Mouse (Mus musculus) liver, embryonic 13.5 days (tissue): ENCODE measurements around the gene Prkar1b. TPM values are rescaled to one million over a fixed set of nuclear protein-coding genes. Genes with fewer than 3 reads are reported as not detected.

Source experiments
- ATAC-seq: fragments of 200-750 bp; cut with Nextera tagmentation; 2 replicates; pipeline ENCODE4 v1.8.0; 2017; ENCODE audit warnings: low read depth, mild to moderate bottlenecking, moderate number of reproducible peaks, moderate library complexity
- DNase-seq: peaks from one replicate; pipeline ENCODE4 v3.0.0; 2022
- H3K27ac ChIP-seq: fragments of 300-500 bp; sonication (generic); 2 replicates; pipeline ENCODE4 v1.5.1; 2015; ENCODE audit warnings: moderate library complexity, mild to moderate bottlenecking, inconsistent platforms
- H3K27me3 ChIP-seq: fragments of 300-500 bp; sonication (generic); 2 replicates; pipeline ENCODE4 v1.6.1; 2015; ENCODE audit warnings: mild to moderate bottlenecking, inconsistent platforms
- H3K36me3 ChIP-seq: fragments of 300-500 bp; sonication (generic); 2 replicates; pipeline ENCODE4 v1.6.1; 2015; ENCODE audit warnings: mild to moderate bottlenecking, inconsistent platforms
- H3K4me1 ChIP-seq: fragments of 300-500 bp; sonication (generic); replicated peaks from 2 replicates; pipeline ENCODE4 v1.6.1; 2015; ENCODE audit warnings: inconsistent platforms
- H3K4me2 ChIP-seq: fragments of 300-500 bp; sonication (generic); 2 replicates; pipeline ENCODE4 v1.6.1; 2015; ENCODE audit warnings: inconsistent platforms, mild to moderate bottlenecking, moderate library complexity
- H3K4me3 ChIP-seq: fragments of 300-500 bp; sonication (generic); replicated peaks from 2 replicates; pipeline ENCODE4 v1.5.1; 2015; ENCODE audit warnings: mild to moderate bottlenecking, inconsistent platforms
- H3K9ac ChIP-seq: fragments of 300-500 bp; sonication (generic); 2 replicates; pipeline ENCODE4 v1.6.1; 2015; ENCODE audit warnings: mild to moderate bottlenecking, inconsistent platforms
- H3K9me3 ChIP-seq: fragments of 300-500 bp; sonication (generic); replicated peaks from 2 replicates; pipeline ENCODE4 v1.6.1; 2016; ENCODE audit warnings: inconsistent platforms
- WGBS: fragments of 180-500 bp; shearing (Covaris S2); methylation state at CpG from one replicate; pipeline ENCODE4 v1.1.7; 2015; ENCODE audit not compliant: insufficient replicate concordance; 5-methylcytosine and 5-hydroxymethylcytosine counted together
- polyA plus RNA-seq: library from polyadenylated mRNA; unstranded; fragments of >200 nt; fragmentation: Nextera tagmentation; extraction: Ambion mirVana; gene quantifications from 2 replicates; pipeline ENCODE4 v1.2.1, GENCODE M21; 2015

Prkar1b gene
- polyA plus RNA-seq, 1 experiment from 2014 or later: 2.6 TPM

GRCm38 (mm10) chr5:138981921-138982320, 167.9 kb downstream of the Prkar1b start:
- H3K27me3 ChIP-seq: 0 out of 2 replicates have a peak, but pooled peaks cover 3% of the 10 kb centered on the region
- H3K27ac ChIP-seq: no peak overlapping the region
- H3K36me3 ChIP-seq: no peaks in the 10 kb centered on the region
- DNase-seq (no peak), ATAC-seq (no peak)
- 66% methylated on average over 9 of the region's 9 CpGs for WGBS
- 0 out of 2 replicates have a peak, but pooled peaks cover 8% of the 10 kb centered on the region for H3K4me1 ChIP-seq
- no peaks in the 10 kb centered on the region for H3K9me3 ChIP-seq
- no peak overlapping the region for H3K4me2 ChIP-seq
- no peak overlapping the region for H3K9ac ChIP-seq
- H3K4me3 ChIP-seq: no peak overlapping the region

- Histone ChIP-seq H3K4me1 (0 out of 2 replicates have a peak, but pooled peaks cover 8% of the 10 kb centered on the region), H3K27ac (no peak overlapping the region), H3K9me3 (no peaks in the 10 kb centered on the region), H3K9ac (no peak overlapping the region), H3K4me2 (no peak overlapping the region), H3K4me3 (no peak overlapping the region), H3K27me3 (0 out of 2 replicates have a peak, but pooled peaks cover 3% of the 10 kb centered on the region), H3K36me3 (no peaks in the 10 kb centered on the region)
- WGBS: 55% methylated on average over 9 of the region's 9 CpGs
- no peak for DNase-seq
- ATAC-seq: no peak
Measured at GRCm38 (mm10) chr5:138980608-138981007, 169.2 kb downstream of the Prkar1b start.

- 0 out of 2 replicates have a peak, but pooled peaks cover 8% of the 10 kb centered on the region for H3K4me1 ChIP-seq
- H3K36me3 ChIP-seq: no peaks in the 10 kb centered on the region
- no peak overlapping the region for H3K9ac ChIP-seq
- H3K27ac ChIP-seq: no peak overlapping the region
- no peak for ATAC-seq
- WGBS: 64% methylated on average over 8 of the region's 8 CpGs
- no peak overlapping the region for H3K4me3 ChIP-seq
- 0 out of 2 replicates have a peak, but pooled peaks cover 3% of the 10 kb centered on the region for H3K27me3 ChIP-seq
- H3K9me3 ChIP-seq: no peaks in the 10 kb centered on the region
- no peak overlapping the region for H3K4me2 ChIP-seq
- no peak for DNase-seq
Measured at GRCm38 (mm10) chr5:138979840-138980239, 170.0 kb downstream of the Prkar1b start.

- Histone ChIP-seq H3K27me3 (no peaks in the 10 kb centered on the region), H3K4me3 (no peak overlapping the region), H3K36me3 (no peaks in the 10 kb centered on the region), H3K4me2 (no peak overlapping the region), H3K27ac (no peak overlapping the region), H3K9ac (no peak overlapping the region), H3K4me1 (0 out of 2 replicates have a peak, but pooled peaks cover 8% of the 10 kb centered on the region), H3K9me3 (no peaks in the 10 kb centered on the region)
- ATAC-seq (no peak), DNase-seq (no peak)
- WGBS: 48% methylated on average over 3 of the region's 3 CpGs
Measured at GRCm38 (mm10) chr5:138977759-138978158, 172.0 kb downstream of the Prkar1b start.

GRCm38 (mm10) chr5:138974911-138975485, 174.8 kb downstream of the Prkar1b start:
- no peaks in the 10 kb centered on the region for H3K36me3 ChIP-seq
- DNase-seq (no peak), ATAC-seq (no peak)
- no peaks in the 10 kb centered on the region for H3K4me1 ChIP-seq
- H3K9ac ChIP-seq: no peak overlapping the region
- H3K27ac ChIP-seq: no peak overlapping the region
- no peak overlapping the region for H3K4me2 ChIP-seq
- H3K4me3 ChIP-seq: no peak overlapping the region
- H3K27me3 ChIP-seq: no peaks in the 10 kb centered on the region
- no peaks in the 10 kb centered on the region for H3K9me3 ChIP-seq
- WGBS: 75% methylated on average over 8 of the region's 8 CpGs

GRCm38 (mm10) chr5:138973480-138973879, 176.3 kb downstream of the Prkar1b start:
- 69% methylated on average over 6 of the region's 6 CpGs for WGBS
- Histone ChIP-seq H3K4me3 (no peak overlapping the region), H3K9me3 (no peaks in the 10 kb centered on the region), H3K4me1 (no peaks in the 10 kb centered on the region), H3K36me3 (no peaks in the 10 kb centered on the region), H3K4me2 (no peak overlapping the region), H3K9ac (no peak overlapping the region), H3K27me3 (no peaks in the 10 kb centered on the region), H3K27ac (no peak overlapping the region)
- ATAC-seq: no peak
- DNase-seq: no peak

GRCm38 (mm10) chr5:138971405-138971804, 178.4 kb downstream of the Prkar1b start:
- no peaks in the 10 kb centered on the region for H3K27me3 ChIP-seq
- H3K4me1 ChIP-seq: no peaks in the 10 kb centered on the region
- ATAC-seq: no peak
- H3K4me3 ChIP-seq: no peak overlapping the region
- H3K4me2 ChIP-seq: no peak overlapping the region
- 51% methylated on average over 9 of the region's 9 CpGs for WGBS
- no peak overlapping the region for H3K27ac ChIP-seq
- no peaks in the 10 kb centered on the region for H3K36me3 ChIP-seq
- no peak overlapping the region for H3K9ac ChIP-seq
- no peak for DNase-seq
- no peaks in the 10 kb centered on the region for H3K9me3 ChIP-seq

GRCm38 (mm10) chr5:138970056-138970490, 179.7 kb downstream of the Prkar1b start:
- 44% methylated on average over 7 of the region's 7 CpGs for WGBS
- no peak overlapping the region for H3K4me3 ChIP-seq
- no peaks in the 10 kb centered on the region for H3K36me3 ChIP-seq
- no peak overlapping the region for H3K27ac ChIP-seq
- H3K4me2 ChIP-seq: no peak overlapping the region
- no peaks in the 10 kb centered on the region for H3K9me3 ChIP-seq
- no peak overlapping the region for H3K9ac ChIP-seq
- no peak for DNase-seq
- no peak for ATAC-seq
- no peaks in the 10 kb centered on the region for H3K4me1 ChIP-seq
- H3K27me3 ChIP-seq: no peaks in the 10 kb centered on the region

Other genes starting within 250 kb of the Prkar1b start
- 2.2 and 2.3 TPM in 2 replicates for gene Pdgfa, start 152.6 kb downstream of the Prkar1b start, polyA plus RNA-seq
- gene Dnaaf5, start 222 bp upstream of the Prkar1b start, polyA plus RNA-seq: 2.4 and 3.6 TPM in 2 replicates
- gene Sun1, start 50.6 kb upstream of the Prkar1b start, polyA plus RNA-seq: 20.9 and 23.7 TPM in 2 replicates
- gene Get4, start 102.3 kb upstream of the Prkar1b start, polyA plus RNA-seq: 135 and 141 TPM in 2 replicates
- 2.6 and 3.3 TPM in 2 replicates for gene Adap1, start 175.6 kb upstream of the Prkar1b start, polyA plus RNA-seq
- 68.5 and 72.3 TPM in 2 replicates for gene Cox19, start 201.4 kb upstream of the Prkar1b start, polyA plus RNA-seq
- not detected in 2 replicates for gene Cyp2w1, start 202.6 kb upstream of the Prkar1b start, polyA plus RNA-seq
- gene Gpr146, start 227.7 kb upstream of the Prkar1b start, polyA plus RNA-seq: 18.8 and 20.2 TPM in 2 replicates